Mouse (Mus musculus) lung, postnatal 0 days (tissue): ENCODE measurements around the gene Gmds.

Source experiments
- CTCF ChIP-seq: IDR thresholded peaks from 2 replicates; pipeline ENCODE4 v1.5.1; 2016; ENCODE audit warnings: antibody characterized with exemption, mild to moderate bottlenecking
- EP300 ChIP-seq: IDR thresholded peaks from 2 replicates; pipeline ENCODE4 v1.6.1; 2016; ENCODE audit warnings: antibody characterized with exemption, mild to moderate bottlenecking, control low read depth

DNA sequence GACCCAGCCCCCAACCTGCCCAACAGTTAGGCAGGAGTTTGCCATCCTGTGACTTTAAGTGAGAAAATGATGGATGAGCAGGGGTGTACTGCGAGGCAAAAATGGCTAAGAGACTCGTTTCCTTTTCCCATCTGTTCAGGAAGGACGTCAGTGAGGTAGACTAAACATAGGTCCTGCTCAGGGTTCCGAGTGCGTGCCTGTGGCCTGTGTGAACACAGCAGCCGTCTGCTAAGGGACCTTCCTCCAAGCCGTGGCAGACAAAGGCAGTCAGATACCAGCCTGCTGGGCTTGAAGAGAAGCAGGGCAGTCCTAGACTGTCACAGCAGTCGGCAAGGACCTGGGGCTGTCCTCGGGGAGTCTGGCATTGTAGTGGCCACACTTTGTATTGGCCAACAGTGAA lies 540.5 kb downstream of the Gmds start:
- no peak for TF ChIP-seq CTCF
- peak; percentile 82 for TF ChIP-seq EP300
